Mouse (Mus musculus): ENCODE data around the gene Ncapd2. TPM values are rescaled to one million over a fixed set of nuclear protein-coding genes. Genes with fewer than 3 reads are reported as not detected.

The Ncapd2 gene
- polyA plus RNA-seq, 1 experiment from 2014 or later: 39.1 TPM

DNA sequence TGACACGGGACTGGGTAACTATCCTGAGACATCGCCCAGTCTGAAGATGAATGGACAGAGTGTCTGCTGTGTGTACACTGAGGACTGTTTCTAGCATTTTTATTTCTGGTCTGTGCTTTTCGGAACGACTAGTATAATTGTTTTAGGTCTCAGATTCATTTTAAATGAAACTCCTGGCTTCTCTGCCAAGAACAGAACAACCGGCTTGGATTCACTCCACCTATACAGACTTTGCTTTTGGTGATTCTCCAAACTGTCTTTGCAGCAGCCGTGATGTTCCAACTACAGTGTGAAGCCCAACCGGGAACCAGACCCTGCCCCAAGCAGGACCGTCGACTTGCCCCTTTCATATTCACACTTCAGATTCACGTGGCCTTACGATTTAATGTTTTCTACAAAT, 26.4 kb upstream of the Ncapd2 start:
- 89% methylated on average over 11 of the region's 11 CpGs for WGBS (ENCODE audit: insufficient replicate concordance)
- DNase-seq (no peak), ATAC-seq (no peak)
- Histone ChIP-seq H3K4me2 (ENCODE audit: low read depth, low read length) (no peak overlapping the region), H3K36me3 (replicated peaks; ENCODE audit: insufficient read depth, low read length) (peaks cover 27% of the 10 kb centered on the region), H3K9ac (replicated peaks) (no peak overlapping the region), H3K27me3 (ENCODE audit: insufficient read depth, low read length) (peaks cover 10% of the 10 kb centered on the region), H3K27ac (ENCODE audit: low read depth) (no peak overlapping the region), H3K9me3 (ENCODE audit: low read length) (no peaks in the 10 kb centered on the region), H3K4me3 (ENCODE audit: low read depth, low read length) (no peak overlapping the region), H3K4me1 (ENCODE audit: insufficient read depth) (peaks cover 13% of the 10 kb centered on the region)
- TF ChIP-seq EP300 (IDR thresholded peaks at IDR 0.05; ENCODE audit: low read depth): no peak
- TF ChIP-seq CTCF (IDR thresholded peaks at IDR 0.05; ENCODE audit: low read depth): no peak

DNA sequence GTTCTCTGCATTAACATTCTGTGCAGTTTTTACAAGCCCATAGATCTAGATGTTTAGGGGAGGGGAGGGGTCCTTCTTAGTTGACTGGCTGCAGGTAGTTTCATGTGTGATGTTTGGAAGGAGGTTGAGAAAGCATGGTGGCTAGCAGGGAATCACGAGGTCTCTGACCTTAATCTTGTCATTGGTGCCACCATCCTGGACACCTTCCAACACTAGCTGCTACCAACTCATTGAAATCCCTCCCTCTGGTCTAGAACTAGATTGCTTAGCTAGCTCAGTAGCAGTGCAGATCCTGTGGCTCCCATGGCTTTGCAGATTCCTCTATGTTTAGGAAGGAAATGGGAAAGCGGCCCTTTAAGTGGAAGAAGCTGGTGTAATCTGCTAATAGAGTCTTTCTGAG, 25.4 kb upstream of the Ncapd2 start:
- no peak for DNase-seq
- no peak for TF ChIP-seq EP300 (IDR thresholded peaks at IDR 0.05; ENCODE audit: low read depth)
- no peak for TF ChIP-seq CTCF (IDR thresholded peaks at IDR 0.05; ENCODE audit: low read depth)
- peak overlapping the region; percentile 95; the same call in 1 of the 2 replicates for H3K4me2 ChIP-seq (ENCODE audit: low read depth, low read length)

DNA sequence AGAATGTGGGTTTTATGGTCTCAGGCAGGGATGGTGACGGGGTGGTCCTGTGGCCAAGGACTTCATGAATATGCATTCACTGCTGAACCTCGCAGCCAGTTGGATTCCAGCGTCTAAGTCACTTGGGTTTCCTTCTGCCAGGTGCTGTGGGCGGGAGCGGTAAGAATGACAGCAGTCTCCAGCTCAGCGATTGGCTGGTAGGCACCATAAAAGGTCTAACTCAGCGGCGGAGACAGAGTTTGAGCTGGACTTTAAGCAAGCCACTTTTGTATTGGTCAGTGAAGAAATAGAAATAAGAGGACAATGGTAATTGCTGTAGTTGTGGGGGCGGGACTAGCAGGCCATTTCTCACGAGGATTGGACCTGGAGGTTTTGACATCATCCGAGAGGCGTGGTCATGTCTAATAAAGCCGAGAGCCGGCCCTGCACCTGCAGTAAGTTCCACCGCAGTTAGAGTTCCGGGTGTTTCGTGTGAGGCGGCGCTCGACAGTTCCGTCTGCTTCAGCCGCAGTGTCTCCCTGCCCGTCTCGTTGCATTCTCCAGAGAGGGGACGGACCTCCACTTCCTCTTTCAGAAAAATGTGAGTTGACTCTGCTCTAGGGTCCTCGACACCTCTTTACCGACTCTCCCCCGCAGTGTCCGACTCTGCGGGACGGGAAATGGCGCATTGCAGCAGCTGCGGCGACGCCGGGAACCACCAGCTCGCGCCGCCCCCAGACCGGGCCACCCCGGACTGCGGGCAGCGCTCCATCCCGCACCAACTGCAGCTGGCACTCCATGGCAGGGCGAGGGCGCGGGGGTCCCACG, 23.9 kb upstream of the Ncapd2 start, which contains the start of gene Vamp1:
Gene Vamp1 (plus strand): TSS at position 404 of the 807 bp plus-strand sequence.
- Histone ChIP-seq H3K9me3 (ENCODE audit: low read length) (no peaks in the 10 kb centered on the region), H3K27ac (ENCODE audit: low read depth) (peak within 1 kb of the TSS; percentile 87), H3K4me3 (ENCODE audit: low read depth, low read length) (peak within 1 kb of the TSS; percentile 73), H3K27me3 (ENCODE audit: insufficient read depth, low read length) (peaks cover 10% of the 10 kb centered on the region), H3K4me1 (ENCODE audit: insufficient read depth) (peaks cover 13% of the 10 kb centered on the region), H3K9ac (replicated peaks) (peak within 1 kb of the TSS; percentile 79), H3K4me2 (ENCODE audit: low read depth, low read length) (peak within 1 kb of the TSS; percentile 95), H3K36me3 (replicated peaks; ENCODE audit: insufficient read depth, low read length) (peaks cover 12% of the 10 kb centered on the region)
- TF ChIP-seq CTCF (IDR thresholded peaks at IDR 0.05; ENCODE audit: low read depth): no peak
- TF ChIP-seq EP300 (IDR thresholded peaks at IDR 0.05; ENCODE audit: low read depth): peak; percentile 39; the same call in 1 of the 2 replicates
- ATAC-seq (peak; percentile 97), DNase-seq (peak; percentile 94)
- 1% methylated on average over 48 of the region's 48 CpGs for WGBS (ENCODE audit: insufficient replicate concordance)

More for the DNA sequence above, 25.4 kb upstream of the Ncapd2 start:
- Histone ChIP-seq H3K4me1 (ENCODE audit: insufficient read depth) (peaks cover 13% of the 10 kb centered on the region), H3K9me3 (ENCODE audit: low read length) (no peaks in the 10 kb centered on the region), H3K4me3 (ENCODE audit: low read depth, low read length) (no peak overlapping the region), H3K9ac (replicated peaks) (no peak overlapping the region), H3K27ac (ENCODE audit: low read depth) (no peak overlapping the region), H3K27me3 (ENCODE audit: insufficient read depth, low read length) (peaks cover 10% of the 10 kb centered on the region), H3K36me3 (replicated peaks; ENCODE audit: insufficient read depth, low read length) (peaks cover 22% of the 10 kb centered on the region)
- WGBS (ENCODE audit: insufficient replicate concordance): 54% methylated on average over 2 of the region's 2 CpGs
- no peak for ATAC-seq

DNA sequence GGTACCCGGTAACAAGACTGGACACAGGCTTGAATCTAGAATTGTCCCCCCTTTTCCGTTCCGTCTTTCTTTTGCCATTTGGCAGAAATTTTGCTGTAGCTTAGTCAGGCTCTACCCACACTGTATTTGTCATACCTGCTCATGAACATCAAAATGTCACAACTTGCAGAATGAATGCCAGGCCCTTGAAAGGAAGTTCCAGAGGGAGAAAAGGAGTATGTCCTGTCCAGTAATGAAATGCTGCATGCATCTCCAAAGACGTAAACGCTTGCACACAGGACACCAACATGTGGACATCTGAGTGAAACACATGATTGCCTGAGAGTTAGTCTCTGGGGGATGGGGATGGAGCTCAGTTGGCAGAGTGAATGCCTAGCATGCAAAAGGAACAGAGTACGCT, 22.2 kb upstream of the Ncapd2 start:
- Histone ChIP-seq H3K4me2 (ENCODE audit: low read depth, low read length) (no peak overlapping the region), H3K36me3 (replicated peaks; ENCODE audit: insufficient read depth, low read length) (no peaks in the 10 kb centered on the region), H3K9ac (replicated peaks) (no peak overlapping the region), H3K4me3 (ENCODE audit: low read depth, low read length) (no peak overlapping the region), H3K27ac (ENCODE audit: low read depth) (no peak overlapping the region), H3K9me3 (ENCODE audit: low read length) (no peaks in the 10 kb centered on the region), H3K4me1 (ENCODE audit: insufficient read depth) (peaks cover 13% of the 10 kb centered on the region), H3K27me3 (ENCODE audit: insufficient read depth, low read length) (peaks cover 10% of the 10 kb centered on the region)
- 81% methylated on average over 6 of the region's 6 CpGs for WGBS (ENCODE audit: insufficient replicate concordance)
- DNase-seq (no peak), ATAC-seq (no peak)
- TF ChIP-seq EP300 (IDR thresholded peaks at IDR 0.05; ENCODE audit: low read depth): no peak
- TF ChIP-seq CTCF (IDR thresholded peaks at IDR 0.05; ENCODE audit: low read depth): no peak

DNA sequence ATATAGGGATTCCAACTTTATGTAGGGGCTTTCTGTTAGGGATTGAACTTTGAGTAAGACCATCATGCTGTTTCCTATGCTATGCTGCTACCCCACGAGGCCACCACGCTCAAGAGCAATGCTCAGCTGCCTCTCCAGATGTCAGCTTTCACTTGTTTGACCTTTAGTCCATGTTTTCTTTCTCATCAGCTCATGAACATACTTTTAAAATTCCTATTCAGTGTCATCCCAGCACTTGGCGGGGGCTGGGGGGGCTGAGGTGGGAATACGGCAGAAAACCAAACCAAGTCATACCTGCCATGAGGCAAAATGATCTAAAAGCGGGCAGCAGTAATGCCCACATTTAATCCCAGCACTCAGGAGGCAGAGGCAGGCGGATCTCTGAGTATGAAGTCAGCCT, 21.6 kb upstream of the Ncapd2 start:
- TF ChIP-seq CTCF (IDR thresholded peaks at IDR 0.05; ENCODE audit: low read depth) (no peak), EP300 (IDR thresholded peaks at IDR 0.05; ENCODE audit: low read depth) (no peak)
- H3K27me3 ChIP-seq (ENCODE audit: insufficient read depth, low read length): peaks cover 10% of the 10 kb centered on the region
- peaks cover 13% of the 10 kb centered on the region for H3K4me1 ChIP-seq (ENCODE audit: insufficient read depth)
- ATAC-seq (no peak), DNase-seq (no peak)
- no peak overlapping the region for H3K9ac ChIP-seq (replicated peaks)
- WGBS (ENCODE audit: insufficient replicate concordance): 66% methylated on average over 6 of the region's 6 CpGs
- no peak overlapping the region for H3K27ac ChIP-seq (ENCODE audit: low read depth)
- no peaks in the 10 kb centered on the region for H3K9me3 ChIP-seq (ENCODE audit: low read length)
- no peak overlapping the region for H3K4me3 ChIP-seq (ENCODE audit: low read depth, low read length)
- H3K36me3 ChIP-seq (replicated peaks; ENCODE audit: insufficient read depth, low read length): no peaks in the 10 kb centered on the region
- no peak overlapping the region for H3K4me2 ChIP-seq (ENCODE audit: low read depth, low read length)

DNA sequence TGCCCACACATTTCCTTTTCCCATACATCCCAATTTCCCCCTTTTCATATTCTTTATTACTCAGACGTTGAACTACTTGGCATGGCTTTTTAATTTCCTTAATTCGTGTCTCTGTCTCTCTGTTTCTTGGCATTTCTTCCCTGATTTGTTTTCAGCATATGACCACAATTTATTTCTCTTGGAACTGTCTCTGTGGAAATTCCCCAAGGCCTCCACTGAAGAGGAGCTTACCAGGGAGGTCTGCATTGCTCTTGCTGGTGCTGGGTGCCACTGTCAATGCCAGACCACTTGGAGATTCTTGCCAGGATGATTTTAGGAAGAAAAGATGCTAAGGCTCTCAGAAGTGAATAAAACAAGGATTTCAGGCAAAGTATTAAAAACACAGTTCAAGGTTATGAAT, 21.1 kb upstream of the Ncapd2 start:
- WGBS (ENCODE audit: insufficient replicate concordance): 33% methylated on average over 2 of the region's 2 CpGs
- Histone ChIP-seq H3K27ac (ENCODE audit: low read depth) (no peak overlapping the region), H3K27me3 (ENCODE audit: insufficient read depth, low read length) (peaks cover 10% of the 10 kb centered on the region)

More for the DNA sequence above, 21.1 kb upstream of the Ncapd2 start:
- DNase-seq (no peak), ATAC-seq (no peak)
- H3K9ac ChIP-seq (replicated peaks): no peak overlapping the region
- peaks cover 13% of the 10 kb centered on the region for H3K4me1 ChIP-seq (ENCODE audit: insufficient read depth)
- no peak for TF ChIP-seq EP300 (IDR thresholded peaks at IDR 0.05; ENCODE audit: low read depth)
- no peak for TF ChIP-seq CTCF (IDR thresholded peaks at IDR 0.05; ENCODE audit: low read depth)
- H3K4me2 ChIP-seq (ENCODE audit: low read depth, low read length): no peak overlapping the region
- no peak overlapping the region for H3K4me3 ChIP-seq (ENCODE audit: low read depth, low read length)
- no peaks in the 10 kb centered on the region for H3K9me3 ChIP-seq (ENCODE audit: low read length)
- H3K36me3 ChIP-seq (replicated peaks; ENCODE audit: insufficient read depth, low read length): no peaks in the 10 kb centered on the region

All from liver, postnatal 0 days (tissue).